ENCODE assay signal across 14 mouse cellular contexts in genomic region chr11:117995255-117995654, GRCm38 (mm10). TPM values are rescaled to one million over a fixed set of nuclear protein-coding genes. Genes with fewer than 3 reads are reported as not detected.
DNase-seq lines count a peak whose midpoint lies in the region; ATAC-seq and TF ChIP-seq lines count a peak whose summit lies in the region.
"Had no signal": no experiment of that assay in that cellular context is flagged by ENCODE, and none has a peak within 500 bp of the region (broad histone marks: within the 10 kb centered on the region; RNA-seq: fewer than 3 reads in every experiment).

No protein-coding gene starts in this region.

- peaks cover 96% of the 10 kb centered on the region for H3K79me2 ChIP-seq in macrophage (ENCODE audit: inconsistent target)

- no peak for DNase-seq in heart, postnatal 14 days
- DNase-seq in liver, postnatal 0 days, result no peak
- peak; percentile 80 for DNase-seq in NIH3T3 (ENCODE audit: low read depth)
- DNase-seq in retina, embryonic 14.5 days (ENCODE audit: low spot score), result no peak
- DNase-seq: cerebellum, adult 2 months; gastrocnemius, postnatal 14 days; layer of hippocampus, adult 9-11 months; liver, embryonic 13.5 days; thymus, adult 2 months had no signal

- no peaks in the 10 kb centered on the region for H3K36me3 ChIP-seq in heart, embryonic 11.5 days (ENCODE audit: control insufficient read depth, insufficient read depth, low read length)
- peaks cover 6% of the 10 kb centered on the region; the same call in 1 of the 2 replicates for H3K36me3 ChIP-seq in liver, postnatal 0 days (replicated peaks; ENCODE audit: insufficient read depth, low read length)
- H3K36me3 ChIP-seq in liver, embryonic 12.5 days, result peaks cover 38% of the 10 kb centered on the region
- peaks cover 18% of the 10 kb centered on the region; the same call in 1 of the 2 replicates for H3K36me3 ChIP-seq in macrophage (ENCODE audit: inconsistent target)

- ATAC-seq in heart, embryonic 11.5 days (replicated peaks; ENCODE audit: insufficient number of reproducible peaks, low FRiP score, low TSS enrichment), result no peak
- ATAC-seq in liver, postnatal 0 days, result no peak
- ATAC-seq in liver, embryonic 12.5 days, result no peak
- ATAC-seq in frontal cortex, adult (ENCODE audit: low TSS enrichment), result no peak

- H3K4me1 ChIP-seq in heart, embryonic 11.5 days (ENCODE audit: control insufficient read depth, insufficient read depth, low read length), result peaks cover 70% of the 10 kb centered on the region
- peaks cover 55% of the 10 kb centered on the region for H3K4me1 ChIP-seq in liver, postnatal 0 days (ENCODE audit: insufficient read depth)
- H3K4me1 ChIP-seq in liver, embryonic 12.5 days, result peaks cover 88% of the 10 kb centered on the region

- intact Hi-C loops in heart, postnatal 14 days (cut with DNase I), result no loop called here

- H3K4me3 ChIP-seq in heart, embryonic 11.5 days (ENCODE audit: low read depth, low read length), result no peak overlapping the region
- H3K4me3 ChIP-seq in liver, postnatal 0 days (ENCODE audit: low read depth, low read length), result no peak overlapping the region
- no peak overlapping the region for H3K4me3 ChIP-seq in liver, embryonic 12.5 days
- H3K4me3 ChIP-seq in macrophage (ENCODE audit: inconsistent target), result no peak overlapping the region
- H3K4me3 ChIP-seq: erythroblast, embryonic 14.5 days; liver, embryonic 13.5 days had no signal

- H3K27ac ChIP-seq in heart, embryonic 11.5 days (ENCODE audit: low read depth, low read length), result peak overlapping the region; percentile 18; the same call in 1 of the 2 replicates
- H3K27ac ChIP-seq in liver, postnatal 0 days (ENCODE audit: low read depth), result no peak overlapping the region
- no peak overlapping the region; the same call in 1 of the 2 replicates for H3K27ac ChIP-seq in liver, embryonic 12.5 days
- peak overlapping the region; percentile 27 for H3K27ac ChIP-seq in macrophage

- TF ChIP-seq CTCF in liver, postnatal 0 days (IDR thresholded peaks at IDR 0.05; ENCODE audit: low read depth), result no peak

- TF ChIP-seq EP300 in liver, postnatal 0 days (IDR thresholded peaks at IDR 0.05; ENCODE audit: low read depth), result no peak

- 55% methylated on average over 2 of the region's 2 CpGs for WGBS in heart, embryonic 11.5 days (ENCODE audit: insufficient replicate concordance)
- 58% methylated on average over 2 of the region's 2 CpGs for WGBS in liver, postnatal 0 days (ENCODE audit: insufficient replicate concordance)
- WGBS in liver, embryonic 12.5 days (ENCODE audit: insufficient replicate concordance), result 65% methylated on average over 2 of the region's 2 CpGs
- 51% methylated on average over 2 of the region's 2 CpGs for WGBS in macrophage (ENCODE audit: missing documents)

- no peaks in the 10 kb centered on the region for H3K9me3 ChIP-seq in heart, embryonic 11.5 days (replicated peaks; ENCODE audit: control insufficient read depth, low read length)
- no peaks in the 10 kb centered on the region for H3K9me3 ChIP-seq in liver, postnatal 0 days (ENCODE audit: low read length)
- H3K9me3 ChIP-seq in liver, embryonic 12.5 days (replicated peaks), result no peaks in the 10 kb centered on the region
- H3K9me3 ChIP-seq: liver, embryonic 13.5 days had no signal

- no peak overlapping the region for H3K4me2 ChIP-seq in heart, embryonic 11.5 days
- no peak overlapping the region for H3K4me2 ChIP-seq in liver, postnatal 0 days (ENCODE audit: low read depth, low read length)
- no peak overlapping the region for H3K4me2 ChIP-seq in liver, embryonic 12.5 days
- H3K4me2 ChIP-seq: liver, embryonic 13.5 days had no signal

- no peak overlapping the region for H3K9ac ChIP-seq in heart, embryonic 11.5 days (ENCODE audit: low read depth, low read length)
- H3K9ac ChIP-seq in liver, postnatal 0 days (replicated peaks), result 0 out of 2 replicates have a peak overlapping the region, but pooled peaks have one; percentile 21
- no peak overlapping the region for H3K9ac ChIP-seq in liver, embryonic 12.5 days
- H3K9ac ChIP-seq: liver, embryonic 13.5 days had no signal

- no peaks in the 10 kb centered on the region for H3K27me3 ChIP-seq in heart, embryonic 11.5 days (ENCODE audit: control insufficient read depth, insufficient read depth, low read length)
- no peaks in the 10 kb centered on the region for H3K27me3 ChIP-seq in liver, postnatal 0 days (ENCODE audit: insufficient read depth, low read length)
- H3K27me3 ChIP-seq in liver, embryonic 12.5 days (replicated peaks), result no peaks in the 10 kb centered on the region
- H3K27me3 ChIP-seq: liver, embryonic 13.5 days had no signal

RNA-seq across cellular contexts. Expression of gene Pgs1, which starts 9.2 kb away (rescaled TPM):
- 26.5 and 27.4 TPM in 2 replicates for polyA plus RNA-seq in heart, embryonic 11.5 days (2014; fragmentation: Nextera tagmentation; extraction: Ambion mirVana)
- total RNA-seq in heart, postnatal 14 days (2021), result 10 to 100 TPM; 20.5 to 22.3 TPM
- 9.1 and 10.1 TPM in 2 replicates for polyA plus RNA-seq in liver, postnatal 0 days (2015; fragmentation: Nextera tagmentation; extraction: Ambion mirVana)
- 26.4 and 29.6 TPM in 2 replicates for polyA plus RNA-seq in liver, embryonic 12.5 days (2016; fragmentation: Nextera tagmentation; extraction: Ambion mirVana)
- 100 to 1,000 TPM; 115 to 839 (median 194) TPM for total RNA-seq in macrophage (2018; cell fraction: chromatin; rRNA removed)
- total RNA-seq in macrophage (2018; cell fraction: cytosol; rRNA removed), result 10 to 100 TPM; 18.3 to 57.3 (median 29.4) TPM
- 100 to 1,000 TPM in 16 of 26 experiments, 10 to 100 TPM in 10; 65.7 to 895 (median 111) TPM for total RNA-seq in macrophage (2018; cell fraction: nucleus; rRNA removed)
- 12.0 to 40.0 TPM (median 28.0 TPM) in 3 replicates for polyA plus RNA-seq in macrophage (2018)

RNA-seq across cellular contexts. Expression of gene Socs3, which starts 25.4 kb away (rescaled TPM):
- 3.6 and 4.5 TPM in 2 replicates for polyA plus RNA-seq in heart, embryonic 11.5 days (2014; fragmentation: Nextera tagmentation; extraction: Ambion mirVana)
- total RNA-seq in heart, postnatal 14 days (2021), result 1 to 10 TPM; 4.1 to 5.1 TPM
- 3.5 and 5.8 TPM in 2 replicates for polyA plus RNA-seq in liver, postnatal 0 days (2015; fragmentation: Nextera tagmentation; extraction: Ambion mirVana)
- polyA plus RNA-seq in liver, embryonic 12.5 days (2016; fragmentation: Nextera tagmentation; extraction: Ambion mirVana), result 8.6 and 9.8 TPM in 2 replicates
- total RNA-seq in macrophage (2018; cell fraction: chromatin; rRNA removed), result 100 to 1,000 TPM in 18 of 26 experiments, 10 to 100 TPM in 5, 1 to 10 TPM in 3; 3.6 to 749 (median 239) TPM
- 1,000 to 10,000 TPM in 3 of 26 experiments, 100 to 1,000 TPM in 15, 10 to 100 TPM in 6, 1 to 10 TPM in 2; 3.4 to 1,133 (median 302) TPM for total RNA-seq in macrophage (2018; cell fraction: cytosol; rRNA removed)
- 1,000 to 10,000 TPM in 2 of 26 experiments, 100 to 1,000 TPM in 17, 10 to 100 TPM in 6, 1 to 10 TPM in 1; 3.2 to 1,503 (median 563) TPM for total RNA-seq in macrophage (2018; cell fraction: nucleus; rRNA removed)
- 2.0 to 6.9 TPM (median 2.3 TPM) in 3 replicates for polyA plus RNA-seq in macrophage (2018)

Comparison
In these comparisons a context has a peak if more than half of its experiments do, and no peak if none do; other contexts are left out.
1. H3K27ac ChIP-seq: peak in heart, embryonic 11.5 days (single experiment) and macrophage (single experiment); none in liver, postnatal 0 days (single experiment) and liver, embryonic 12.5 days (single experiment).